Mouse (Mus musculus): Measurements from ENCODE around the gene Rapgef1.

DNA sequence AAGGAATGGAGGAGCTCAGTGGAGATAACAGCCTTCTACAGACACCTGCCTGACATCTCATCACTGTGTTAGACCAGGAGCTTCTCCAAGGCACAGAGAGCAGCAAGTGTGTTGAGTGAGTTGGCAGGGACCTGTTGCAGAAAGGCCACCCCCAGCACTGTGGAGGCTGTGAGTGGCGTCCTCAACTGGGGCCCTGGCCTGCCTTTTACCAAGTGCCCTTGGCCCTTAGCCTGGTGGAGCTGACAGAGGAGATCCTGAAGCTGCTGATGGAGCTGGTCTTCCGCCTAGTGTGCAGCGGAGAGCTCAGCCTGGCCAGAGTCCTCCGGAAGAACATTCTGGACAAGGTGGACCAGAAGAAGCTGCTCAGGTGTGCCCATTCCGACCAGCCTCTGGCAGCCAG, 113.8 kb downstream of the Rapgef1 start:
- no peak for TF ChIP-seq CTCF (IDR thresholded peaks at IDR 0.05; ENCODE audit: extremely low read depth, insufficient read depth, low read length)
- TF ChIP-seq POLR2A (IDR thresholded peaks at IDR 0.05; ENCODE audit: extremely low read depth, insufficient read depth, low read length): no peak

All from cortical plate, adult 2 months (tissue).